Mouse (Mus musculus): Measurements from ENCODE around the gene Bcl2l14.

Bcl2l14 gene

GRCm38 (mm10) chr6:134442219-134442618 is 46.1 kb downstream of the Bcl2l14 start:
- in situ Hi-C loops (cut with MseI, MboI): no loop called here

DNA sequence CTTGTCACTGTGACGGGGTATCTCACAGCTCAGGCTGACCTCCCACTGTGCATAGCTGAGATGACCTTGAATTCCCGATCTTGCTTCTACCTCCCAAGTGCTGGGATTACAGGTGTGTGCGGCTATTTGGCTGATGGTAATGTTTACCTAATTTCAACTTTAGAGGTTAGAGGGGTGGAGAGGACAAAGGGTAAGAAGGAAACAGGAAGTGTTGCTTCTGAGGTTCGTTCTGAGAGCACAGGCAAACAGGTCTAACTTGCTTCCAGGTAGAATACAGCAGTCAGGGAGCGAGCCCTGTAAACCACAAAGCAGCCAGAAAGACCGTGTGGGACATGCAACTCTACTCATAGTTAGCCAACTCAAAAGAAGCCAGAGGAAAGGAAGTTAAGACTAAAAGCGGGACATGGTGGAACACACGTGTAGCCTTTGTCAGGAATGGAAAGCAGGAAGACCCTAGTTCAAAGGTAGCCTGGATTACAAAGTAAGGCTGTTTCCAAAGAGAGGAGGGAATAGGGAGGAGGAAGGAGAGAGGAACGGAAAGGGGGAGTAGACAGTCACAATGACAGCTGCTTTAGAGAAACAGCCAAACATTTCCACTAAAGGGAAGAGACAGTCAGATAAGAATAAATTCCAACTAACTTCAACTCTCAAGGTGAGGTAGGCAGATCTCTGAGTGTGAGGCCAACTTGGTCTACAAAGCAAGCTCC is 47.2 kb downstream of the Bcl2l14 start:
- in situ Hi-C loops (cut with MseI, MboI): no loop called here

DNA sequence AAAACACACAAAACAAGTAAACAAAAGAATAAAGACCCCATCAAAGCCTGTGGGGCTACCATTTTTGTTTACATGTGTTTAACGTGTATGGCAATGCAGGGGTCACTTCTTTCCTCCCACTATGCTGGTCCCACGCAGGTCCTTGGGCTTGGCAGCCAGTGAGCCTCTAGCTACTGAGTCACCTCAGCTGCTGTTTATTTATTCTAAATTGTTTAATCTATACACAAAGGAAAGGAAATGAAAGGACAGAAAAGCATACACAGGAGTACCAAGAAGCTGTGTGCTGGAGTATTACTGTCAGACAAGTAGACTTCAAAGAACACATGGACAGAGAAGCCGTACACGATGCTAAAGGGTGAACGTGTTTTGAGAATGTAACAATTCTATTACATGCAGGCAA is 47.8 kb downstream of the Bcl2l14 start:
- in situ Hi-C loops (cut with MseI, MboI): no loop called here

- in situ Hi-C loops (cut with MseI, MboI): no loop called here
Observed at GRCm38 (mm10) chr6:134448451-134448850, 52.3 kb downstream of the Bcl2l14 start.

DNA sequence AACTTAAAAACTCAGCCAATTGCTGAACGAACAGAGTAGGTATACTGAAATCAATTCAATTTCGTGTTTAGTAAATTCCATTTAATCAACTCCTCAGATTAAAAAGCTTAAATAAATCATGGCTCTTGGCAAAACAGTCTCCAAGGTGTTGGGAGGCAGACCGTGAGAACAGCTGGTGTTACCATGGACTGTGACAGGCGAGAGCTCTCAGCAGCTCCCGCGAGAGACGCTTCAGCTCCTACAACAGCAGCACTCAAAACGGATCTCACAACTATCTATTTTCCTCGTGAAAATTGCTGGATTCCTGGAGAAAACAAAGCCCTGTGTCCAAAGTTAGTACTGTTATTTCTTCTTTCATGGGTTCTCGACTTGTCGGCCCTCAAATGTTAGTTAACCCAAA is 53.8 kb downstream of the Bcl2l14 start:
- in situ Hi-C loops (cut with MseI, MboI): no loop called here

GRCm38 (mm10) chr6:134450661-134451119 is 54.6 kb downstream of the Bcl2l14 start:
- in situ Hi-C loops (cut with MseI, MboI): no loop called here

DNA sequence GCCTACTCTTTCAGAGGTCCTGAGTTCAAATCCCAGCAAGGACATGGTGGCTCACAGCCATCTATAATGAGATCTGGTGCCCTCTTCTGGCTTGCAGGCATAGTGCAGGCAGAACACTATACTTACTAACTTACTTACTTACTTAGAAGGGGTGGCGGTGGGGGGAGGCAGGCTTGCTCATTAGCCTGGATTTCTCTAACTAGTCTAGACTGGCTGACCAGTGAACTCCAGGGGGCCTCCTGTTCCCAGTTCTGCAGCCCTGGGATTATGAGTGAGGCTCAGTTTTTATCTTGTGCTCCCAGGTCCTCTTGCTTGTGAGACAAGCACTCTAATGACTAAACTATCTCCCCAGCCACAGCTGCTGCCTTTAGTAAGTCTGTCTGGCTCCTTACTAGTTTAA is 58.0 kb downstream of the Bcl2l14 start:
- in situ Hi-C loops (cut with MseI, MboI): no loop called here

DNA sequence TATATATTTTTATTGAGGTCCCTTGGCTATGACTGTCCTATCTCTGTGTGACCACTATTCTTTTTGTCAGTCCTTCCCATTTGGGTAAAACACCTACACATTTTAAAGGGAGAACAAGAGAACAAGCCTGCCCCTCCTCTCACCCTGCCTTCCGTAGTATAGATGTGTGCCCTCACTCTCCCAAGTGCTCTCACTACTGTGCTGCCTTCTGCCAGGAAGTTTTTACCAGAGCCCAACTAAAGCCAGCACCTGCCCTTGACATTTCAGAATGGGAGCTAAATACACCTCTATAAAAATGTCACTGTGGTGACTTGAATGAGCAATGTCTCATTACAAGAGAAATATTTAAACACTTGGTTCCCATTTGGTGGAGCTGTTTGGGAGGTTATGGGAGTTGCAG is 62.3 kb downstream of the Bcl2l14 start:
- in situ Hi-C loops (cut with MseI, MboI): no loop called here

- in situ Hi-C loops (cut with MseI, MboI): no loop called here
Observed at GRCm38 (mm10) chr6:134461175-134461574, 65.1 kb downstream of the Bcl2l14 start.

- in situ Hi-C loops (cut with MseI, MboI): no loop called here
Observed at GRCm38 (mm10) chr6:134466671-134467229, 70.6 kb downstream of the Bcl2l14 start.

DNA sequence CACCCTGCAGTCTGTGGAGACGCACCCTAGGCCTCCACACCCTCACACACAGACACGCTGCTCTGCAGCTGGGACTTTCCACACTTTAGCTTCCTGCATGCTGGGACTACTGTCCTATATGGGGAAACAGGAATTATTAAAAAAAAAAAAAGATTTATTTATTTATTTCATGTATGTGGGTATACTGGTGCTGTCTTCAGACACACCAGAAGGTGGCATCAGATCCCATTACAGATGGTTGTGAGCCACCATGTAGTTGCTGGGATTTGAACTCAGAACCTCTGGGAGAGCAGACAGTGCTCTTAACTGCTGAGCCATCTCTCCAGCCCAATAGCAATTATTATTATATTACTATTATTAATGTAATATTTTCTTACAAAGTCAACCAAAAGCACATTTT is 73.2 kb downstream of the Bcl2l14 start:
- in situ Hi-C loops (cut with MseI, MboI): no loop called here

DNA sequence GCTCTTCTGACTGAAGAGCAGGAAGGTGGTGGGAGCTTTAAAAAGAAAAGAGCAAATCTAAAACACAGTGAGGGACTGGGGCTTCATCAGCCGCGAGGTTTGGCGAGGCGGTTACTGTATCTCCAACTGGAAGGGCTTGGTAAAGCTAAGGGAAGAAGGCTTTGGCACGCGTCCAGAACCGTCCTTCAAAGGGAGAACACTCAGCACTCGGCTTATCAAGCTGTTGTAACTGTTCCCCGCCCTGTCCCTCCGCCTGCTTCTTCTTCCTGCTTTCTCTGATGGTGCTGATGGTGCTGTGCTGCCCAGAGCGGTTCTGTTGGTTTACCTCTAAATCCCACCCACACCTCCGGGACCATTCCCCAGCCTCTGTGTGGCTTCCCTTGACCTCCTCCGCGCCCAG is 74.7 kb downstream of the Bcl2l14 start:
- in situ Hi-C loops (cut with MseI, MboI): no loop called here

- in situ Hi-C loops (cut with MseI, MboI): no loop called here
Observed at GRCm38 (mm10) chr6:134473143-134473561, 77.0 kb downstream of the Bcl2l14 start.

DNA sequence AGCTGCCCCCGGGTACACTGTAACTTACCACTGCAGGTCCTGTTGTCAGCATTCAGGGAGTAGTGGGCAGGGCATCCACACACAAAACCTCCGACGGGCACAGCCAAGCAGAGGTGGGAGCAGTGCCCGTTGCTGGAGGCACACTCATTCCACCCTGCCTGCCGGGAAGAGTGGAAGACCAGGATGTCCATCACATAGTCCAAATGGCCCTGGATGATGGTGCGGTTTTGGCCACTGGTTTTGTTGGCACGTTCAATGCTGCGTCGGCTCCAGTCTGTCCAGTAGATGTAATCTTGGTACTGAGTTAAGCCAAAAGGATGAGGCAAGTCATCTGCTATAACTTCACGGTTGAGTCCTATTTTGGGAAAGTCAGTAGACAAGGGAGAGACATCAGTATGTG is 83.4 kb downstream of the Bcl2l14 start:
- in situ Hi-C loops (cut with MseI, MboI): no loop called here

DNA sequence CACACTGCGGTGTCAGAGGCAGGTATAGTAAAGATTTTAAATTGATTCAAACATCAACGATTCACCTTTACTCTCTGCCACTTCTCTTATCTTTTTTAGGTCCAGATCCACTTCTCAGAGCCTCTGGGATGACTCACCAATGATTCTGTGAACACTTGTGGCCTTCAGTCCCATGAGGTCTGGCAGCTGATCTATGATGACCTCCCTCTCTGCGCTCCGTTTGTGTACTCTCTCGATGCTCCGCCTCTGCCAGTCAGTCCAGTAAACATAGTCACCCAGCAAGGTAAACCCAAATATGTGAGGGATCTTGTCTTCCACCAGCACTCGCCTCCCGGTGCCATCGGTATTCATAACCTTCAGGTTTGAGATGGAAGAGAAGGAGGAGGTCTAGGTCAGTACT is 90.2 kb downstream of the Bcl2l14 start:
- in situ Hi-C loops (cut with MseI, MboI): no loop called here
